Mouse (Mus musculus): ENCODE results near the gene Tsku. TPM values are rescaled to one million over a fixed set of nuclear protein-coding genes. Genes with fewer than 3 reads are reported as not detected.

Gene Tsku
- polyA plus RNA-seq, 1 experiment from 2014 or later, result 9.4 TPM

- Histone ChIP-seq H3K4me2 (ENCODE audit: low read depth, low read length) (peak overlapping the region; percentile 87), H3K27ac (ENCODE audit: low read length) (peak overlapping the region; percentile 59; the same call in 1 of the 2 replicates), H3K9me3 (ENCODE audit: control insufficient read depth, low read length) (no peaks in the 10 kb centered on the region), H3K4me1 (replicated peaks; ENCODE audit: control insufficient read depth, insufficient read depth, low read length) (peaks cover 3% of the 10 kb centered on the region), H3K9ac (ENCODE audit: low read length) (peak overlapping the region; percentile 90), H3K36me3 (ENCODE audit: control insufficient read depth, insufficient read depth, low read length) (no peaks in the 10 kb centered on the region), H3K4me3 (ENCODE audit: low read length) (peak overlapping the region; percentile 85), H3K27me3 (ENCODE audit: control insufficient read depth, insufficient read depth, low read depth, low read length) (no peaks in the 10 kb centered on the region)
- ATAC-seq (ENCODE audit: low read depth), result peak; percentile 59
- WGBS, result under 1% methylated on average over 18 of the region's 33 CpGs
These were observed 52.4 kb downstream of the Tsku start for GRCm38 (mm10) chr7:98308607-98309218.

- Histone ChIP-seq H3K36me3 (ENCODE audit: control insufficient read depth, insufficient read depth, low read length) (no peaks in the 10 kb centered on the region), H3K4me1 (replicated peaks; ENCODE audit: control insufficient read depth, insufficient read depth, low read length) (peaks cover 3% of the 10 kb centered on the region), H3K9ac (ENCODE audit: low read length) (peak overlapping the region; percentile 90), H3K4me3 (ENCODE audit: low read length) (peak overlapping the region; percentile 85), H3K27me3 (ENCODE audit: control insufficient read depth, insufficient read depth, low read depth, low read length) (no peaks in the 10 kb centered on the region), H3K4me2 (ENCODE audit: low read depth, low read length) (peak overlapping the region; percentile 87), H3K9me3 (ENCODE audit: control insufficient read depth, low read length) (no peaks in the 10 kb centered on the region), H3K27ac (ENCODE audit: low read length) (no peak overlapping the region)
- no peak for ATAC-seq (ENCODE audit: low read depth)
- 38% methylated on average over 9 of the region's 9 CpGs for WGBS
These were observed 53.1 kb downstream of the Tsku start for GRCm38 (mm10) chr7:98307921-98308606.

GRCm38 (mm10) chr7:98307411-98307810 is 53.7 kb downstream of the Tsku start:
- no peak overlapping the region for H3K9ac ChIP-seq (ENCODE audit: low read length)
- H3K4me1 ChIP-seq (replicated peaks; ENCODE audit: control insufficient read depth, insufficient read depth, low read length), result peaks cover 3% of the 10 kb centered on the region
- H3K9me3 ChIP-seq (ENCODE audit: control insufficient read depth, low read length), result no peaks in the 10 kb centered on the region
- no peak overlapping the region for H3K27ac ChIP-seq (ENCODE audit: low read length)
- H3K27me3 ChIP-seq (ENCODE audit: control insufficient read depth, insufficient read depth, low read depth, low read length), result no peaks in the 10 kb centered on the region
- ATAC-seq (ENCODE audit: low read depth), result no peak
- no peaks in the 10 kb centered on the region for H3K36me3 ChIP-seq (ENCODE audit: control insufficient read depth, insufficient read depth, low read length)
- H3K4me3 ChIP-seq (ENCODE audit: low read length), result no peak overlapping the region
- H3K4me2 ChIP-seq (ENCODE audit: low read depth, low read length), result no peak overlapping the region
- 94% methylated on average over 2 of the region's 2 CpGs for WGBS

Other genes starting within 250 kb of the Tsku start
- gene Myo7a, start 241.8 kb downstream of the Tsku start, polyA plus RNA-seq (2015; fragmentation: Nextera tagmentation; extraction: Ambion mirVana), result 9.9 and 11.3 TPM in 2 replicates
- gene Omp, start 215.8 kb downstream of the Tsku start, polyA plus RNA-seq (2015; fragmentation: Nextera tagmentation; extraction: Ambion mirVana), result 0.25 and 0.73 TPM in 2 replicates
- gene Capn5, start 183.1 kb downstream of the Tsku start, polyA plus RNA-seq (2015; fragmentation: Nextera tagmentation; extraction: Ambion mirVana), result 9.6 and 10.1 TPM in 2 replicates
- gene B3gnt6, start 161.8 kb downstream of the Tsku start, polyA plus RNA-seq (2015; fragmentation: Nextera tagmentation; extraction: Ambion mirVana), result 0.13 and 0.36 TPM in 2 replicates
- 28.4 and 29.4 TPM in 2 replicates for gene Acer3, start 40.1 kb downstream of the Tsku start, polyA plus RNA-seq (2015; fragmentation: Nextera tagmentation; extraction: Ambion mirVana)
- gene Gucy2d, start 79.1 kb upstream of the Tsku start, polyA plus RNA-seq (2015; fragmentation: Nextera tagmentation; extraction: Ambion mirVana), result not detected in 2 replicates
- 6.0 and 6.3 TPM in 2 replicates for gene Lrrc32, start 128.0 kb upstream of the Tsku start, polyA plus RNA-seq (2015; fragmentation: Nextera tagmentation; extraction: Ambion mirVana)